Mouse (Mus musculus) heart, postnatal 0 days (tissue): ENCODE data around the gene Ispd.

Experiments
- CTCF ChIP-seq: IDR thresholded peaks from 2 replicates; pipeline ENCODE4 v1.5.1; 2016; ENCODE audit warnings: antibody characterized with exemption, control low read depth, low read depth
- EP300 ChIP-seq: IDR thresholded peaks from 2 replicates; pipeline ENCODE4 v1.6.1; 2016; ENCODE audit warnings: antibody characterized with exemption, low read depth

GRCm38 (mm10) chr12:36426163-36427045 is 45.2 kb downstream of the Ispd start:
- TF ChIP-seq CTCF = no peak
- TF ChIP-seq EP300 = no peak
